Mouse (Mus musculus) kidney, adult 2 months (tissue): ENCODE measurements around the gene Fars2.

Experiments used
- CTCF ChIP-seq: fragments of 200-500 bp; conservative IDR thresholded peaks from 2 replicates; pipeline ENCODE4 v1.5.1; 2011; ENCODE audit warnings: low read depth, mild to moderate bottlenecking, control low read depth, low read length, moderate library complexity, mixed read lengths; ENCODE audit not compliant: insufficient read depth, insufficient read length
- POLR2A ChIP-seq: fragments of 200-500 bp; IDR thresholded peaks from one replicate; pipeline ENCODE4 v1.6.1; 2011; ENCODE audit warnings: low read depth, low read length, control low read depth

DNA sequence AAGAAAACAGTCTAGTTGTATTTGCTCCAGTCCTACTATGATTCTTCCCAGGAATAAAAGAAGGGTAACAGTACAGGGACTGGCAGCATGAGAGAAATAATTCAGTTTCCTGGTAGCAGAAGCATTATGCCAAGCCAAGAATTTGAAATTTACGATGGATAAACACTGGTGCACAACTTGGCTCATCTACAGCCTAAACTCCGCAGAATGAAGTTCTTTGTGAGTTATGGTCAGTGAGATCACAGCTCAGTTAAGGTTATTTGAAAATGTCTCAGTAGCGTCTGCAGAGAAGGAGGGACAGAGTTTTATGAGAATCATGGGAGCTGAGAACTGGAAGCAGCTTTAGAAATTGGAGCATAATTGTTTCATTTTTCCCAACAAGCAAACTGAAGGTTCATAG is 31.2 kb upstream of the Fars2 start:
- TF ChIP-seq POLR2A (no peak), CTCF (no peak)
